Mouse (Mus musculus): Measurements from ENCODE around the gene Abhd15. TPM values are rescaled to one million over a fixed set of nuclear protein-coding genes. Genes with fewer than 3 reads are reported as not detected.

Gene Abhd15
- polyA plus RNA-seq (2012; fragmentation: generic; extraction: Trizol) = 1.5 TPM
- long read RNA-seq, experiment 1, partial matches to known transcripts = 0 of 8 reads
- long read RNA-seq, experiment 1, other reads (novel, unspliced or antisense) = 7 of 8 reads
- long read RNA-seq, experiment 2, transcript Abhd15-201 (2 exons, 2,662 nt) = major isoform, 13 of 14 reads
- long read RNA-seq, experiment 2, partial matches to known transcripts = 0 of 14 reads
- long read RNA-seq, experiment 2, other reads (novel, unspliced or antisense) = 1 of 14 reads

GRCm38 (mm10) chr11:77514832-77515636, at the start of gene Abhd15:
TSS of gene Abhd15 (plus strand) at chr11:77515121.
- Histone ChIP-seq H3K36me3 (ENCODE audit: control insufficient read depth, insufficient read depth) (peaks cover 4% of the 10 kb centered on the region), H3K27me3 (ENCODE audit: control insufficient read depth, insufficient read depth, insufficient read length) (no peaks in the 10 kb centered on the region), H3K79me3 (ENCODE audit: low read depth) (no peaks in the 10 kb centered on the region), H3ac (ENCODE audit: control insufficient read depth, insufficient read length, low read depth) (peak within 1 kb of the TSS; percentile 60), H3K4me3 (ENCODE audit: insufficient read depth, poor library complexity, severe bottlenecking) (peak within 1 kb of the TSS; percentile 30), H3K79me2 (ENCODE audit: control insufficient read depth, insufficient read depth) (no peaks in the 10 kb centered on the region)
- TF ChIP-seq CTCF (IDR thresholded peaks at IDR 0.05; ENCODE audit: control insufficient read depth, insufficient read depth, insufficient read length) = peak; percentile 6
- no peak for TF ChIP-seq MYOD1 (IDR thresholded peaks at IDR 0.05; ENCODE audit: control insufficient read depth, insufficient read length, low read depth)
- TF ChIP-seq FOSL1 (IDR thresholded peaks at IDR 0.05; ENCODE audit: insufficient read depth, low read length, poor library complexity, severe bottlenecking) = no peak
- TF ChIP-seq MAX (IDR thresholded peaks at IDR 0.05) = peak; percentile 60
- no peak for TF ChIP-seq CEBPB (IDR thresholded peaks at IDR 0.05; ENCODE audit: low read depth)

- peaks cover 4% of the 10 kb centered on the region for H3K79me3 ChIP-seq (ENCODE audit: low read depth)
- no peak overlapping the region for H3ac ChIP-seq (ENCODE audit: control insufficient read depth, insufficient read length, low read depth)
- H3K79me2 ChIP-seq (ENCODE audit: control insufficient read depth, insufficient read depth) = peaks cover 8% of the 10 kb centered on the region
- H3K4me3 ChIP-seq (ENCODE audit: insufficient read depth, poor library complexity, severe bottlenecking) = no peak overlapping the region
- no peaks in the 10 kb centered on the region for H3K27me3 ChIP-seq (ENCODE audit: control insufficient read depth, insufficient read depth, insufficient read length)
- H3K36me3 ChIP-seq (ENCODE audit: control insufficient read depth, insufficient read depth) = peaks cover 20% of the 10 kb centered on the region
- no peak for TF ChIP-seq MYOG (IDR thresholded peaks at IDR 0.05; ENCODE audit: control insufficient read depth, extremely low read depth, insufficient read length)
- TF ChIP-seq MYOD1 (IDR thresholded peaks at IDR 0.05; ENCODE audit: control insufficient read depth, insufficient read length, low read depth) = no peak
- no peak for TF ChIP-seq USF1 (IDR thresholded peaks at IDR 0.05; ENCODE audit: low read depth)
- TF ChIP-seq MAX (IDR thresholded peaks at IDR 0.05) = no peak
- no peak for TF ChIP-seq CEBPB (IDR thresholded peaks at IDR 0.05; ENCODE audit: low read depth)
Measured at GRCm38 (mm10) chr11:77466544-77466943, 48.4 kb upstream of the Abhd15 start.

- H3K4me3 ChIP-seq (ENCODE audit: insufficient read depth, poor library complexity, severe bottlenecking) = no peak overlapping the region
- H3K79me2 ChIP-seq (ENCODE audit: control insufficient read depth, insufficient read depth) = peaks cover 8% of the 10 kb centered on the region
- peaks cover 26% of the 10 kb centered on the region for H3K36me3 ChIP-seq (ENCODE audit: control insufficient read depth, insufficient read depth)
- TF ChIP-seq CTCF (IDR thresholded peaks at IDR 0.05; ENCODE audit: control insufficient read depth, insufficient read depth, insufficient read length) (no peak), CEBPB (IDR thresholded peaks at IDR 0.05; ENCODE audit: low read depth) (no peak), MAX (IDR thresholded peaks at IDR 0.05) (no peak), FOSL1 (IDR thresholded peaks at IDR 0.05; ENCODE audit: insufficient read depth, low read length, poor library complexity, severe bottlenecking) (no peak), MYOD1 (IDR thresholded peaks at IDR 0.05; ENCODE audit: control insufficient read depth, insufficient read length, low read depth) (no peak), USF1 (IDR thresholded peaks at IDR 0.05; ENCODE audit: low read depth) (no peak), MYOG (IDR thresholded peaks at IDR 0.05; ENCODE audit: control insufficient read depth, extremely low read depth, insufficient read length) (no peak)
- H3K27me3 ChIP-seq (ENCODE audit: control insufficient read depth, insufficient read depth, insufficient read length) = no peaks in the 10 kb centered on the region
- peaks cover 4% of the 10 kb centered on the region for H3K79me3 ChIP-seq (ENCODE audit: low read depth)
- no peak overlapping the region for H3ac ChIP-seq (ENCODE audit: control insufficient read depth, insufficient read length, low read depth)
Measured at GRCm38 (mm10) chr11:77467157-77467556, 47.8 kb upstream of the Abhd15 start.

- peaks cover 30% of the 10 kb centered on the region for H3K36me3 ChIP-seq (ENCODE audit: control insufficient read depth, insufficient read depth)
- peaks cover 4% of the 10 kb centered on the region for H3K79me3 ChIP-seq (ENCODE audit: low read depth)
- H3ac ChIP-seq (ENCODE audit: control insufficient read depth, insufficient read length, low read depth) = no peak overlapping the region
- no peak overlapping the region for H3K4me3 ChIP-seq (ENCODE audit: insufficient read depth, poor library complexity, severe bottlenecking)
- H3K27me3 ChIP-seq (ENCODE audit: control insufficient read depth, insufficient read depth, insufficient read length) = no peaks in the 10 kb centered on the region
- H3K79me2 ChIP-seq (ENCODE audit: control insufficient read depth, insufficient read depth) = peaks cover 8% of the 10 kb centered on the region
- TF ChIP-seq MYOD1 (IDR thresholded peaks at IDR 0.05; ENCODE audit: control insufficient read depth, insufficient read length, low read depth) (no peak), CTCF (IDR thresholded peaks at IDR 0.05; ENCODE audit: control insufficient read depth, insufficient read depth, insufficient read length) (peak; percentile 67), CEBPB (IDR thresholded peaks at IDR 0.05; ENCODE audit: low read depth) (no peak)
Measured at GRCm38 (mm10) chr11:77467784-77468183, 47.1 kb upstream of the Abhd15 start.

- peaks cover 5% of the 10 kb centered on the region for H3K79me2 ChIP-seq (ENCODE audit: control insufficient read depth, insufficient read depth)
- H3K27me3 ChIP-seq (ENCODE audit: control insufficient read depth, insufficient read depth, insufficient read length) = no peaks in the 10 kb centered on the region
- no peak overlapping the region for H3ac ChIP-seq (ENCODE audit: control insufficient read depth, insufficient read length, low read depth)
- peaks cover 3% of the 10 kb centered on the region for H3K79me3 ChIP-seq (ENCODE audit: low read depth)
- peaks cover 36% of the 10 kb centered on the region for H3K36me3 ChIP-seq (ENCODE audit: control insufficient read depth, insufficient read depth)
- TF ChIP-seq FOSL1 (IDR thresholded peaks at IDR 0.05; ENCODE audit: insufficient read depth, low read length, poor library complexity, severe bottlenecking) (no peak), CEBPB (IDR thresholded peaks at IDR 0.05; ENCODE audit: low read depth) (no peak), USF1 (IDR thresholded peaks at IDR 0.05; ENCODE audit: low read depth) (no peak), CTCF (IDR thresholded peaks at IDR 0.05; ENCODE audit: control insufficient read depth, insufficient read depth, insufficient read length) (no peak), MAX (IDR thresholded peaks at IDR 0.05) (no peak), MYOD1 (IDR thresholded peaks at IDR 0.05; ENCODE audit: control insufficient read depth, insufficient read length, low read depth) (no peak), MYOG (IDR thresholded peaks at IDR 0.05; ENCODE audit: control insufficient read depth, extremely low read depth, insufficient read length) (no peak)
- no peak overlapping the region for H3K4me3 ChIP-seq (ENCODE audit: insufficient read depth, poor library complexity, severe bottlenecking)
Measured at GRCm38 (mm10) chr11:77468397-77468796, 46.5 kb upstream of the Abhd15 start.

Data from C2C12 (cell line).